Mouse (Mus musculus): ENCODE results near the gene Fstl4. TPM values are rescaled to one million over a fixed set of nuclear protein-coding genes. Genes with fewer than 3 reads are reported as not detected.

The Fstl4 gene
- polyA plus RNA-seq, 1 experiment, result 0.05 TPM

GRCm38 (mm10) chr11:53109701-53110467 is 345.4 kb downstream of the Fstl4 start:
- H3K27me3 ChIP-seq (replicated peaks; ENCODE audit: control insufficient read depth, insufficient read depth, low read length), result no peaks in the 10 kb centered on the region
- peak overlapping the region; percentile 75 for H3K27ac ChIP-seq (ENCODE audit: insufficient read depth, low read depth, low read length)
- DNase-seq, result peak; percentile 85
- 37% methylated on average over 6 of the region's 6 CpGs for WGBS
- peaks cover 12% of the 10 kb centered on the region; the same call in 1 of the 2 replicates for H3K4me1 ChIP-seq (ENCODE audit: control insufficient read depth, insufficient read depth, low read length)
- H3K36me3 ChIP-seq (ENCODE audit: control insufficient read depth, insufficient read depth, low read length), result no peaks in the 10 kb centered on the region
- no peak for TF ChIP-seq POLR2A (IDR thresholded peaks at IDR 0.05; ENCODE audit: low read depth, low read length)
- TF ChIP-seq CTCF (conservative IDR thresholded peaks at IDR 0.05; ENCODE audit: insufficient read depth, insufficient read length, low read depth, low read length), result no peak
- no peak overlapping the region for H3K4me3 ChIP-seq (ENCODE audit: insufficient read depth, low read depth, low read length)

DNA sequence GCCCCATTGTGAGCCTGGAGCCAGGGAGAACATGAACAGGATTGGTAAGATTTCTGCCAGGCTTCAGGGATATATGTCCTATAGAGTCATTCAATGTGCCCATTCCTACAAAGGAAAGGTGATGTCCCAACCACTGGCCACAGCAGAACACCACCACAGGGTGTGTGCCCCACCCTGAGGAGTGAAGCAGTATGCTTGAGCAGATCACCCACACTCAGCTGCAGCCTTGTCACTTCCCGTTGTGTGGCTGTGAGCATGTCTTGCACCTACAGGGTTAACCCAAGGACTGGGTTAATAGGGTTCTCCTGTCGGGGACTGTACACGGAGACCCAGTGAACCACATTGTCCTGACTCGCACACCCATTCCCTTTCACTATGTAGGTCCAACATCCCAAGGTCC is 351.3 kb downstream of the Fstl4 start:
- Histone ChIP-seq H3K27ac (ENCODE audit: insufficient read depth, low read depth, low read length) (no peak overlapping the region), H3K4me3 (ENCODE audit: insufficient read depth, low read depth, low read length) (no peak overlapping the region), H3K27me3 (replicated peaks; ENCODE audit: control insufficient read depth, insufficient read depth, low read length) (no peaks in the 10 kb centered on the region), H3K36me3 (ENCODE audit: control insufficient read depth, insufficient read depth, low read length) (no peaks in the 10 kb centered on the region), H3K4me1 (ENCODE audit: control insufficient read depth, insufficient read depth, low read length) (peaks cover 2% of the 10 kb centered on the region; the same call in 1 of the 2 replicates)
- DNase-seq, result no peak
- TF ChIP-seq CTCF (conservative IDR thresholded peaks at IDR 0.05; ENCODE audit: insufficient read depth, insufficient read length, low read depth, low read length) (no peak), POLR2A (IDR thresholded peaks at IDR 0.05; ENCODE audit: low read depth, low read length) (no peak)
- 77% methylated on average over 4 of the region's 4 CpGs for WGBS

DNA sequence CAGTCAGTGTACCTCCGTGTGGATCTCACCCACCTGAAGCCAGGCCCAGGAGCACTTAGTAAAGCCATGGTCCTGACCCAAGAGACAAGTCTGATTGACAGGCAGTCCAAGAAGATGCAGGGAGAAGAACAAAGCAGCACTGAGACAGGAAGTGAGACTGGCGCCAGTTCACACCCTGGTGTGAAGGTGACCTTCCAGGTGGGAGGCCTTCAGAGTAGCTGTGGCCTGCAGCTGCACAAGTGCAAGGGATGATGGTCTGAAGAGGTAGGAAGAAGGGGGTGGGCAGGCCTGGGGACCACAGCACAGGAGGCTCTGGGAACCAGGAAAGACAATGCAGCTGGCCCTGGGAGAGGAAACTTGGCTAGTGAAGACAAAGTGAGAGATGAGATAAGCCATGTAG is 351.9 kb downstream of the Fstl4 start:
- WGBS, result 70% methylated on average over 2 of the region's 2 CpGs
- DNase-seq, result no peak
- TF ChIP-seq POLR2A (IDR thresholded peaks at IDR 0.05; ENCODE audit: low read depth, low read length) (no peak), CTCF (conservative IDR thresholded peaks at IDR 0.05; ENCODE audit: insufficient read depth, insufficient read length, low read depth, low read length) (no peak)
- Histone ChIP-seq H3K36me3 (ENCODE audit: control insufficient read depth, insufficient read depth, low read length) (no peaks in the 10 kb centered on the region), H3K4me3 (ENCODE audit: insufficient read depth, low read depth, low read length) (no peak overlapping the region), H3K27me3 (replicated peaks; ENCODE audit: control insufficient read depth, insufficient read depth, low read length) (no peaks in the 10 kb centered on the region), H3K4me1 (ENCODE audit: control insufficient read depth, insufficient read depth, low read length) (peaks cover 1% of the 10 kb centered on the region; the same call in 1 of the 2 replicates), H3K27ac (ENCODE audit: insufficient read depth, low read depth, low read length) (no peak overlapping the region)

DNA sequence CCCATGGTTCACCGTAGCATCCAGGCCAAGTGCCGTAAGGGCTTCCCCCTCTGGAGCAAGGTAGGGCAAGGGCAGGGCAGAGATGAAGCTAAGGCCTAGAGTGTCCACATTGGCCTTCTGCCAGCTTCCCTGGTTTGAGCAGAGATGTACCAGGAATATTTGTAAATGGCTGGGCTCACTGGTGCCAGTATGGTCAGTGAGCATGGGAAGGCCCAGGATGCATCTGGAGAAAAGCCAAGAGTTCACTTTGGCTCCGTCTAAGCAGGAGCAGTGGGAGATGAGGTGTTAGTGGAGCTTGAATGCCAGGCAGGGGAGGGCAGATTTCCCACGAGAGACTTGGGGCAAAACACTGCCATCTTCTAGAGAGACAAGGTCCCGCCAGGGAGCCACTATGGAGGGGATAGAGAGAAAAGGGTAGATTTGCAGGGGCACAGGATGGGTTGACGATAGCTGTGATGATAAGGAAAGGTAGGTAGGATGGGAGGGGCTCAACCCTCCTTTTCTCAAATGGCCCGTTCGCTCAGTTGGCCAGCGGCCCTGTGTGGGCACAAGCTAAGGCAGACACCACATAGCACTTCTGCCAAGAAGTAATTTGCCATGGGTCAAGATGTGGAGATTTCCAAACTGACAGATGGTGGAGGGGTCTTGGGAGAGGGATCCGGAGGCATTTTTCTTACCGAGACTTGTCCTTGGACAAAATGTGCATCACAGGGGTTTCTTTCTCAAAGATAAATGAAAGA is 354.0 kb downstream of the Fstl4 start:
- TF ChIP-seq CTCF (conservative IDR thresholded peaks at IDR 0.05; ENCODE audit: insufficient read depth, insufficient read length, low read depth, low read length) (no peak), POLR2A (IDR thresholded peaks at IDR 0.05; ENCODE audit: low read depth, low read length) (no peak)
- H3K4me1 ChIP-seq (ENCODE audit: control insufficient read depth, insufficient read depth, low read length), result peaks cover 8% of the 10 kb centered on the region; the same call in 1 of the 2 replicates
- no peak overlapping the region for H3K27ac ChIP-seq (ENCODE audit: insufficient read depth, low read depth, low read length)
- 84% methylated on average over 11 of the region's 11 CpGs for WGBS
- peak; percentile 61 for DNase-seq
- H3K4me3 ChIP-seq (ENCODE audit: insufficient read depth, low read depth, low read length), result no peak overlapping the region
- no peaks in the 10 kb centered on the region for H3K27me3 ChIP-seq (replicated peaks; ENCODE audit: control insufficient read depth, insufficient read depth, low read length)
- H3K36me3 ChIP-seq (ENCODE audit: control insufficient read depth, insufficient read depth, low read length), result no peaks in the 10 kb centered on the region

DNA sequence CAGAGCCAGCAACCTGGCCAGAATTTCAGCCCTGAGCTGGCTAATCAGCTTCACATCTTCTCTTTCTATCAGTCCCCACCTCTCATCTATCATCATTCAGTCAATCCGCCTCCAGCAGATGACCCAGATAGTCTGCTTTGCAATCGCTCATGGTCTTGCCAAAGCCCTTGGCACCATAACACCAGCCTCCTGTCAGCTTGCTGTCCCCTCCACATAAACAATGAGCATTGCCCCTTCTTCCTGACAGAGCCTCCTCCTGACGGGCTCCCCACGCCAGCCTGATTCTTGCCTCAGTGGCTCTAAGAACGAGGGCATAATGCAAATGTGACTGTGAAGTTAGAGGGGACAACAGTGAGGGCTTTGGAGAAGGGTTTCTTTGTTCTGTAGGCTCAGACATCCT is 355.5 kb downstream of the Fstl4 start:
- WGBS, result 87% methylated on average over 5 of the region's 5 CpGs
- H3K36me3 ChIP-seq (ENCODE audit: control insufficient read depth, insufficient read depth, low read length), result no peaks in the 10 kb centered on the region
- no peak overlapping the region for H3K27ac ChIP-seq (ENCODE audit: insufficient read depth, low read depth, low read length)
- TF ChIP-seq CTCF (conservative IDR thresholded peaks at IDR 0.05; ENCODE audit: insufficient read depth, insufficient read length, low read depth, low read length) (no peak), POLR2A (IDR thresholded peaks at IDR 0.05; ENCODE audit: low read depth, low read length) (no peak)
- H3K27me3 ChIP-seq (replicated peaks; ENCODE audit: control insufficient read depth, insufficient read depth, low read length), result no peaks in the 10 kb centered on the region
- peaks cover 8% of the 10 kb centered on the region; the same call in 1 of the 2 replicates for H3K4me1 ChIP-seq (ENCODE audit: control insufficient read depth, insufficient read depth, low read length)
- no peak overlapping the region for H3K4me3 ChIP-seq (ENCODE audit: insufficient read depth, low read depth, low read length)
- no peak for DNase-seq

GRCm38 (mm10) chr11:53121208-53121607 is 356.8 kb downstream of the Fstl4 start:
- Histone ChIP-seq H3K27ac (ENCODE audit: insufficient read depth, low read depth, low read length) (no peak overlapping the region), H3K4me1 (ENCODE audit: control insufficient read depth, insufficient read depth, low read length) (peaks cover 8% of the 10 kb centered on the region; the same call in 1 of the 2 replicates), H3K4me3 (ENCODE audit: insufficient read depth, low read depth, low read length) (no peak overlapping the region), H3K27me3 (replicated peaks; ENCODE audit: control insufficient read depth, insufficient read depth, low read length) (no peaks in the 10 kb centered on the region), H3K36me3 (ENCODE audit: control insufficient read depth, insufficient read depth, low read length) (no peaks in the 10 kb centered on the region)
- TF ChIP-seq CTCF (conservative IDR thresholded peaks at IDR 0.05; ENCODE audit: insufficient read depth, insufficient read length, low read depth, low read length) (no peak), POLR2A (IDR thresholded peaks at IDR 0.05; ENCODE audit: low read depth, low read length) (no peak)
- DNase-seq, result peak; percentile 88
- WGBS, result 21% methylated on average over 1 of the region's 1 CpGs

GRCm38 (mm10) chr11:53124799-53125198 is 360.4 kb downstream of the Fstl4 start:
- Histone ChIP-seq H3K27ac (ENCODE audit: insufficient read depth, low read depth, low read length) (no peak overlapping the region), H3K4me3 (ENCODE audit: insufficient read depth, low read depth, low read length) (no peak overlapping the region), H3K27me3 (replicated peaks; ENCODE audit: control insufficient read depth, insufficient read depth, low read length) (no peaks in the 10 kb centered on the region), H3K36me3 (ENCODE audit: control insufficient read depth, insufficient read depth, low read length) (no peaks in the 10 kb centered on the region), H3K4me1 (ENCODE audit: control insufficient read depth, insufficient read depth, low read length) (peaks cover 8% of the 10 kb centered on the region; the same call in 1 of the 2 replicates)
- no peak for DNase-seq
- TF ChIP-seq POLR2A (IDR thresholded peaks at IDR 0.05; ENCODE audit: low read depth, low read length), result no peak
- TF ChIP-seq CTCF (conservative IDR thresholded peaks at IDR 0.05; ENCODE audit: insufficient read depth, insufficient read length, low read depth, low read length), result no peak
- WGBS, result 82% methylated on average over 2 of the region's 2 CpGs

Measured in kidney, adult 2 months (tissue).